Mouse (Mus musculus) v-Abl transformed pro-B cells (cell line): ENCODE data around the gene Topors.

Source experiments
- in situ Hi-C, 2 experiments: fragments of 400-800 bp; cut with MboI; formaldehyde crosslinking; loops; one replicate each; pipeline ENCODE4 v1.15.1; 2025; ENCODE audit not compliant: unreplicated experiment in 2 of 2

The Topors gene

GRCm38 (mm10) chr4:40254385-40255103 is 15.1 kb downstream of the Topors start:
- in situ Hi-C loops, result loop anchor here in 1 of 2 experiments (25.0 kb wide), 1 partner anchor 708 kb away; the partner anchor contains the start of gene Nfx1

GRCm38 (mm10) chr4:40253766-40254165 is 15.9 kb downstream of the Topors start:
- in situ Hi-C loops, result loop anchor here in 1 of 2 experiments (25.0 kb wide), 1 partner anchor 709 kb away; the partner anchor contains the start of gene Nfx1

GRCm38 (mm10) chr4:40250984-40251383 is 18.7 kb downstream of the Topors start:
- in situ Hi-C loops, result loop anchor here in 1 of 2 experiments (25.0 kb wide), 1 partner anchor 711 kb away; the partner anchor contains the start of gene Nfx1

GRCm38 (mm10) chr4:40244035-40244434 is 25.6 kb downstream of the Topors start:
- in situ Hi-C loops, result loop anchor here (5.0 kb wide), 1 partner anchor 33 kb away; the partner anchor contains the start of gene Ndufb6 (in 2 of the 2)

- in situ Hi-C loops, result loop anchor here (5.0 kb wide), 1 partner anchor 34 kb away; the partner anchor contains the start of gene Ndufb6 (in 2 of the 2)
Observed at GRCm38 (mm10) chr4:40243006-40243405, 26.6 kb downstream of the Topors start.

- in situ Hi-C loops, result loop anchor here (5.0 kb wide), 1 partner anchor 35 kb away; the partner anchor contains the start of gene Ndufb6 (in 2 of the 2)
Observed at GRCm38 (mm10) chr4:40241928-40242327, 27.7 kb downstream of the Topors start.

- in situ Hi-C loops, result loop anchor here (5.0 kb wide), 1 partner anchor 37 kb away; the partner anchor contains the start of gene Ndufb6 (in 2 of the 2)
Observed at GRCm38 (mm10) chr4:40240272-40240744, 29.3 kb downstream of the Topors start.

- in situ Hi-C loops, result loop anchor here (5.0 kb wide), 1 partner anchor 38 kb away; the partner anchor contains the start of gene Ndufb6 (in 2 of the 2)
Observed at GRCm38 (mm10) chr4:40239409-40240271, 30.0 kb downstream of the Topors start, which contains the start of gene Ddx58. TSS of gene Ddx58 (minus strand) at chr4:40239828.

GRCm38 (mm10) chr4:40238483-40239408 is 30.9 kb downstream of the Topors start:
- in situ Hi-C loops, result no loop called here

- in situ Hi-C loops, result no loop called here
Observed at GRCm38 (mm10) chr4:40236829-40237228, 32.8 kb downstream of the Topors start.

GRCm38 (mm10) chr4:40234256-40234655 is 35.4 kb downstream of the Topors start:
- in situ Hi-C loops, result no loop called here

- in situ Hi-C loops, result no loop called here
Observed at GRCm38 (mm10) chr4:40233062-40233664, 36.5 kb downstream of the Topors start.

GRCm38 (mm10) chr4:40229723-40230122 is 39.9 kb downstream of the Topors start:
- in situ Hi-C loops, result loop anchor here in 1 of 2 experiments (10.0 kb wide), 1 partner anchor 55 kb away; no protein-coding TSS in a partner anchor

- in situ Hi-C loops, result loop anchor here in 1 of 2 experiments (10.0 kb wide), 1 partner anchor 57 kb away; no protein-coding TSS in a partner anchor
Observed at GRCm38 (mm10) chr4:40227886-40228285, 41.8 kb downstream of the Topors start.

GRCm38 (mm10) chr4:40227131-40227530 is 42.5 kb downstream of the Topors start:
- in situ Hi-C loops, result loop anchor here in 1 of 2 experiments (10.0 kb wide), 1 partner anchor 58 kb away; no protein-coding TSS in a partner anchor

GRCm38 (mm10) chr4:40226095-40226494 is 43.6 kb downstream of the Topors start:
- in situ Hi-C loops, result loop anchor here in 1 of 2 experiments (10.0 kb wide), 1 partner anchor 59 kb away; no protein-coding TSS in a partner anchor

- in situ Hi-C loops, result loop anchor here in 1 of 2 experiments (10.0 kb wide), 1 partner anchor 63 kb away; no protein-coding TSS in a partner anchor
Observed at GRCm38 (mm10) chr4:40221876-40222585, 47.6 kb downstream of the Topors start.
